Mouse (Mus musculus): ENCODE measurements around the gene Zfp536.

- TF ChIP-seq CTCF (IDR thresholded peaks at IDR 0.05; ENCODE audit: extremely low read depth, insufficient read length, insufficient replicate concordance, low read depth, low read length) (no peak), POLR2A (IDR thresholded peaks at IDR 0.05; ENCODE audit: low read depth, low read length) (no peak)
Measured at GRCm38 (mm10) chr7:37732741-37733140, 40.7 kb downstream of the Zfp536 start.
